Mouse (Mus musculus) liver, embryonic 13.5 days (tissue): ENCODE data around the gene Asphd1. TPM values are rescaled to one million over a fixed set of nuclear protein-coding genes. Genes with fewer than 3 reads are reported as not detected.

Source experiments
- ATAC-seq: fragments of 200-750 bp; cut with Nextera tagmentation; 2 replicates; pipeline ENCODE4 v1.8.0; 2017; ENCODE audit warnings: low read depth, mild to moderate bottlenecking, moderate number of reproducible peaks, moderate library complexity
- DNase-seq: peaks from one replicate; pipeline ENCODE4 v3.0.0; 2022
- H3K27ac ChIP-seq: fragments of 300-500 bp; sonication (generic); 2 replicates; pipeline ENCODE4 v1.5.1; 2015; ENCODE audit warnings: moderate library complexity, mild to moderate bottlenecking, inconsistent platforms
- H3K27me3 ChIP-seq: fragments of 300-500 bp; sonication (generic); 2 replicates; pipeline ENCODE4 v1.6.1; 2015; ENCODE audit warnings: mild to moderate bottlenecking, inconsistent platforms
- H3K36me3 ChIP-seq: fragments of 300-500 bp; sonication (generic); 2 replicates; pipeline ENCODE4 v1.6.1; 2015; ENCODE audit warnings: mild to moderate bottlenecking, inconsistent platforms
- H3K4me1 ChIP-seq: fragments of 300-500 bp; sonication (generic); replicated peaks from 2 replicates; pipeline ENCODE4 v1.6.1; 2015; ENCODE audit warnings: inconsistent platforms
- H3K4me2 ChIP-seq: fragments of 300-500 bp; sonication (generic); 2 replicates; pipeline ENCODE4 v1.6.1; 2015; ENCODE audit warnings: inconsistent platforms, mild to moderate bottlenecking, moderate library complexity
- H3K4me3 ChIP-seq: fragments of 300-500 bp; sonication (generic); replicated peaks from 2 replicates; pipeline ENCODE4 v1.5.1; 2015; ENCODE audit warnings: mild to moderate bottlenecking, inconsistent platforms
- H3K9ac ChIP-seq: fragments of 300-500 bp; sonication (generic); 2 replicates; pipeline ENCODE4 v1.6.1; 2015; ENCODE audit warnings: mild to moderate bottlenecking, inconsistent platforms
- H3K9me3 ChIP-seq: fragments of 300-500 bp; sonication (generic); replicated peaks from 2 replicates; pipeline ENCODE4 v1.6.1; 2016; ENCODE audit warnings: inconsistent platforms
- WGBS: fragments of 180-500 bp; shearing (Covaris S2); methylation state at CpG from one replicate; pipeline ENCODE4 v1.1.7; 2015; ENCODE audit not compliant: insufficient replicate concordance; 5-methylcytosine and 5-hydroxymethylcytosine counted together
- polyA plus RNA-seq: library from polyadenylated mRNA; unstranded; fragments of >200 nt; fragmentation: Nextera tagmentation; extraction: Ambion mirVana; gene quantifications from 2 replicates; pipeline ENCODE4 v1.2.1, GENCODE M21; 2015

Gene Asphd1
- polyA plus RNA-seq, result not detected in 2 replicates

DNA sequence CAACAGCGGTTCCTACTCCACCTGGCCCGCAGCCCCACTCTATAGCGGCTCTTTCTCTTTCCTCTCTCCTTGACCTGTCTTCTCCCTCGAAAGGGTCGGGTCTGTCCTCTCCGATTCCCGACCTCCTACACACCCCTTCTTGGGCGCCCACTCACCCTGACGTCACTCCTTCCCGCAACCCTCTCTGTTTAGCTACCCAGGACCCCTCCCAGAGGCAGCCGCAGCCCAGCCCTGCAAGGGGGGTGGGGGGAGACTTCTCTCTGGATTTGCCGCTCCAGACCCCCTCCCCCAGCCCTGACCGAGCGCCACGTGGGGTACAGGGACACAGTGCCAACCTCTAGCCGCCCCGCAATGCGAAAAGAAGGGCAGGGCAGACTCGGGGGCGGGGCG lies at the start of gene Asphd1:
TSS of gene Asphd1 (minus strand) at position 180 of the 390 bp plus-strand sequence.
- Histone ChIP-seq H3K36me3 (peaks cover 11% of the 10 kb centered on the region; the same call in 1 of the 2 replicates), H3K4me2 (peak within 1 kb of the TSS; percentile 83), H3K9me3 (no peaks in the 10 kb centered on the region), H3K27me3 (peaks cover 55% of the 10 kb centered on the region), H3K4me1 (peaks cover 20% of the 10 kb centered on the region), H3K9ac (peak within 1 kb of the TSS; percentile 41; the same call in 1 of the 2 replicates), H3K27ac (no peak within 1 kb of the TSS), H3K4me3 (peak within 1 kb of the TSS; percentile 49)
- WGBS, result 3% methylated on average over 21 of the region's 21 CpGs
- DNase-seq (no peak), ATAC-seq (0 out of 2 replicates have a peak, but pooled peaks have one; percentile 6)

DNA sequence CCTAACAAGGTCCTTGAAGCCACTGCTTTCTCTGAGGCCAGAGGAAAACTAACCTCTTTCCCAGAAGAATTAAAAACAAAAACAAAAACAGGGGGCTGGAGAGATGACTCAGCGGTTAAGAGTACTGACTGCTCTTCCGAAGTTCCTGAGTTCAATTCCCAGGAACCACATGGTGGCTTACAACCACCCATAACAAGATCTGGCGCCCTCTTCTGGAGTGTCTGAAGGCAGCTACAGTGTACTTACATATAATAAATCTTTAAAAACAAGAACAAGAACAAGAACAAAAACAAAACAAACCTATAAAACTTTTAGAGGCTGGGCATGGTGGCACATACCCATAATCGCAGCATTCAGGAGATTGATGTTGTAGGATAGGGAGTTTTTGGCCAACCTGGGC lies 47.1 kb upstream of the Asphd1 start:
- 64% methylated on average over 4 of the region's 4 CpGs for WGBS

DNA sequence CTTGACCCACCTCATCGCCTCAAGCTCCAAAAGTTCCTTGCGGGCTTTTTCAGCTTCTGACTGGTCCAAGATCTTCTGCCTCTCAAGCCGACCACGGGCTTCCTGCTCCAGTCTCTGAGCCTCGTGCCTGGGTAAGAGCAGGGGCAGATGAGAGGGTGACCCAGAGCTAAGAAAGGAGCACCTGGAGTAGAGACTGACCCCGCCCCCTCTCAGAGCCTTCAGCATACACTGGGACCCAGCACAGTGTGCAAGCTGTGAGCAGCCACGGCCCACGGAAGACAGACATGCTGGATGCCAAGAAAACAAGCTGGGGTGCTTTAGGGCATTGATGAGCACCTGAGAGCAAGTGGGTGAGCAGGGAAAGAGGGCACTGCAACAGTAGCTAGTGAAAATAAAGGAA lies 39.4 kb upstream of the Asphd1 start:
- no peak for ATAC-seq
- no peak overlapping the region for H3K27ac ChIP-seq
- no peak overlapping the region for H3K9ac ChIP-seq
- WGBS, result 57% methylated on average over 8 of the region's 8 CpGs
- H3K4me1 ChIP-seq, result no peaks in the 10 kb centered on the region
- no peaks in the 10 kb centered on the region for H3K27me3 ChIP-seq
- no peak for DNase-seq
- no peak overlapping the region for H3K4me2 ChIP-seq
- no peaks in the 10 kb centered on the region for H3K36me3 ChIP-seq
- no peak overlapping the region for H3K4me3 ChIP-seq
- H3K9me3 ChIP-seq, result no peaks in the 10 kb centered on the region

More for the DNA sequence above, 47.1 kb upstream of the Asphd1 start:
- no peak overlapping the region for H3K9ac ChIP-seq
- DNase-seq (no peak), ATAC-seq (no peak)
- H3K9me3 ChIP-seq, result no peaks in the 10 kb centered on the region
- no peak overlapping the region for H3K4me2 ChIP-seq
- no peak overlapping the region for H3K27ac ChIP-seq
- no peaks in the 10 kb centered on the region for H3K4me1 ChIP-seq
- H3K27me3 ChIP-seq, result no peaks in the 10 kb centered on the region
- peaks cover 9% of the 10 kb centered on the region; the same call in 1 of the 2 replicates for H3K36me3 ChIP-seq
- no peak overlapping the region for H3K4me3 ChIP-seq

DNA sequence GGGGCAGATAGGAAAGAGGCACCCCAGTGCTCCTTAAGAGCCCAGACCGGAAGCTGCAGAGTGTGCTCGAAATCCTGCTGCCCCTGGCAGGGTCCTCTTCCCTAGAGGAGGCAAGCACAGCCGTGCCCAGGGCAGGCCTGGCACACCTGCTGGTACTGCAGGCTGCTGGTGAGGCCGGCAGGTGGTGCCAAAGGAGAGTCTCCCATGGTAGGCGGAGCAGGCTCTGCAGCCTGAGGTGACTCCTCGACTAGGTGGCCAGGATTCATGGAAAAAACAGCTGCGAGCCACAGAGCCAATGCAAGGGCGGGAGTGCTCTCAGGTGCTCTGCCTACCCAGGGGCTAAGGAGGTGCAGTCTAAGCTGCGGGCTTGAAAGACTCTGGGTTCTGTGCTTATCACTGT lies 36.9 kb upstream of the Asphd1 start:
- 45% methylated on average over 9 of the region's 9 CpGs for WGBS
- no peaks in the 10 kb centered on the region for H3K9me3 ChIP-seq
- ATAC-seq (no peak), DNase-seq (no peak)
- no peaks in the 10 kb centered on the region for H3K27me3 ChIP-seq
- peaks cover 11% of the 10 kb centered on the region for H3K4me1 ChIP-seq
- 0 out of 2 replicates have a peak, but pooled peaks cover 3% of the 10 kb centered on the region for H3K36me3 ChIP-seq
- H3K4me3 ChIP-seq, result no peak overlapping the region
- H3K4me2 ChIP-seq, result no peak overlapping the region
- no peak overlapping the region for H3K9ac ChIP-seq
- H3K27ac ChIP-seq, result no peak overlapping the region

DNA sequence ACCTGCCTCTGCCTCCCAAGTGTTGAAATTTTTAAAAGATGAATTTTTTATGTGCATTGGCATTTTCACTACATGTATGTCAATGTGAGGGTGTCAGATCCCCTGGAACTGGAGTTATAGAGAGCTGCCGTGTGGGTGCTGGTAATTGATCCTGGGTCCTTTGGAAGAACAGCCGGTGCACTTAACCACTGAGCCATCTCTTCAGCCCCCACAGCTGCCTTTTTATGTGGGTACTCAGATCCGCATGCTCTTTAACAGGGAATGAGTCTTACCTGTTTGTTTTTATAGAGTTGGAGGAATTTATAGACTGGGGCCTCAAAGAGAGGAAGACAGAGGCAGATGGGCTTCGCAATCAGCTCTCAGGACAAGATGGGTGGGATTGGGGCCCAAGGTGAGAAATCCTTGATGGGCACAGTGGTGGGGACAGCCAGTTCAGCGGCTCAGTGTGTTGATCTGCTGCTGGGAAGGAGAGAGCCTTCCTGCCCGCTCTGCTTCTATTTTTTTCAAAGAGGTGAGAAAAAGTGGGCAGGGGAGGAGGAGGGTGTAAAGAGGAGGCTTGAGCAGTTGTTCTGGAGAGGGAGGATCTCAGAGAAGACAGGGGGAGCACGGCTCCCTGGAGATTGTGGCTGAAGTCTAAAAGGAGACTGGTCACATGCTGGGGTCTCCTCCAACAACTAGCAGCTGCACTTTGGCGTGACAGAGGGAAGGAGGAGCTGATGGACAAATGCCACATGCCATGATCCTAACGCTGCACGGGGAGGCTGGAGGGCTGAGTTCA lies 35.5 kb upstream of the Asphd1 start:
- Histone ChIP-seq H3K4me2 (no peak overlapping the region), H3K4me3 (no peak overlapping the region), H3K9ac (no peak overlapping the region), H3K9me3 (no peaks in the 10 kb centered on the region), H3K36me3 (peaks cover 16% of the 10 kb centered on the region), H3K4me1 (peaks cover 17% of the 10 kb centered on the region), H3K27me3 (no peaks in the 10 kb centered on the region), H3K27ac (no peak overlapping the region)
- WGBS, result 56% methylated on average over 10 of the region's 10 CpGs
- DNase-seq (no peak), ATAC-seq (no peak)

DNA sequence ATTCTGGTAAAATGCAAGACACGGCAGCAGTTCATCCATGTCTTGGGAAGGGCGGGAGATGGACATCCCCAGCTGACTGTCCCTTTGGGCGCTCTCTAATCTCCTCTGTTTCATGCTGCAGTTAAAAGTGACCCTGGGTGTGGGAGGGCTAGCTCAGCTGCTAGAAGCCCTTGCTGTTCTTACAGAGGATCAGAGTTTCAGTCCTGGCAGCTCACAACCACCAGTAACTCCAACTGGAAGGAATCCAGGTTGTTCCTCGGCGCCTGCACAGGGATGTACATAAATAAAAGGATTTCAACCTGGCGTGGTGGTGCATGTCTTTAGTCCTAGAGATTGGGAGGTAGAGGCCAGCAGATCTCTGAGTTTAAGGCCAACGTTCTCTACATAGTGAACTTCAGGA lies 33.7 kb upstream of the Asphd1 start:
- H3K4me2 ChIP-seq, result no peak overlapping the region
- H3K27me3 ChIP-seq, result no peaks in the 10 kb centered on the region
- 71% methylated on average over 7 of the region's 7 CpGs for WGBS
- no peak overlapping the region for H3K4me3 ChIP-seq
- peaks cover 33% of the 10 kb centered on the region for H3K36me3 ChIP-seq
- no peaks in the 10 kb centered on the region for H3K9me3 ChIP-seq
- H3K27ac ChIP-seq, result no peak overlapping the region
- peaks cover 31% of the 10 kb centered on the region for H3K4me1 ChIP-seq
- no peak overlapping the region for H3K9ac ChIP-seq
- ATAC-seq (no peak), DNase-seq (no peak)

DNA sequence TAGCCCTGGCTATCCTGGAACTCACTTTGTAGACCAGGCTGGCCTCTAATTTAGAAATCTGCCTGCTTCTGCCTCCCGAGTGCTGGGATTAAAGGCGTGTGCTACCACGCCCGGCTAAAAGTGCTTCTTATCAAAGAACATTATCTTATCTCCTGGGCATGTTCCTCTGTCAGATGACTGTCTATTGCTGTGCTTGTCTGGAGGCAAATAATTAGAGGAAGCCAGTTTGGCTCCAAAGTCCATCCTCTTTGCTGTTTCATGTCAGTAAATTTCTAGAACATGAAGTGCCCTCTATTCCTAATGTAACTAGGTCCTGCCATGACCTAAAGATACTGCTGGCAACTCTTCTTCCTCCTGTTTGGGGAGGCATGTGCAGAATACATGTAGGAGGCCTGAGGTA lies 32.7 kb upstream of the Asphd1 start:
- no peak overlapping the region for H3K27ac ChIP-seq
- H3K27me3 ChIP-seq, result no peaks in the 10 kb centered on the region
- 47% methylated on average over 4 of the region's 4 CpGs for WGBS
- peaks cover 41% of the 10 kb centered on the region for H3K4me1 ChIP-seq
- peaks cover 38% of the 10 kb centered on the region for H3K36me3 ChIP-seq
- no peak overlapping the region for H3K4me3 ChIP-seq
- DNase-seq (no peak), ATAC-seq (no peak)
- no peak overlapping the region for H3K4me2 ChIP-seq
- no peaks in the 10 kb centered on the region for H3K9me3 ChIP-seq
- H3K9ac ChIP-seq, result no peak overlapping the region

DNA sequence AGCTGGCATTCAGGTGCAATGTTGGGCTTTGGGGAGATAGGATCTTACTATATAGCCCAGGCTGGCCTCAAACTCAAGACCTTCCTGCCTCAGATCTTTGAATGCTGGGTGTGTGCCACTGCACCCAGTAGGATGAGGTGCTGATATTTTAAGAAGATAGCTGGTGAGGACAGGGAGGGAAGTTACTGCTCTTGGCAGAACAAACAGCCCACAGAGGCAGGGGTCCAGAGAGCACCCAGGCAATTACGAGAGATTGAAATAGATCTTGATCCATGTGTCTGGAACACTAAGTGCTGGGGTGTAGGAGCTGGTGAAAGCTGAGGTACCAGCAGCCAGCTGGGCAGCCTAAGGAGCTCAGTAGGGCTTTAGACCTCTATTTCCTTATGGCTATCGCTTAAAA lies 32.2 kb upstream of the Asphd1 start:
- Histone ChIP-seq H3K9ac (no peak overlapping the region), H3K9me3 (no peaks in the 10 kb centered on the region)

DNA sequence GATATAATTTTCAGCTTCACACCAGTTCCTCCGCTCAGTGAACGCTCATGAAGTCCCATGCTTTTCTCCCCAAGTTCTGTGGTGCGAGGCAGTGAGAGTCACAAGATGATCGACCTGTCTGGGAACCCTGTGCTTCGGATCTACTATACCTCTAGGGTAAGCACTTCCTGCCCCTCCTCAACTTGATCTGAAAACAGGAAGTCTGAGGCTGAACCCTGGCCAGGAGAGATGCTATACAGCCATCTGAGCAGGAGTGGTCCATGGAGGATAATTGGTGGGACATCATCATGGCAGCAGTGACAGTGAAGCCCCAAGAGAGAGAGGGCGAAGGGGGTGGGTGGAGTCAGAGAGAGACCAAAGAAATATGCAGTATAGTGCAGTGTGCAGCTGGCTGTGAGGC lies 29.5 kb upstream of the Asphd1 start:
- DNase-seq, result no peak
- H3K9ac ChIP-seq, result no peak overlapping the region
- H3K9me3 ChIP-seq, result no peaks in the 10 kb centered on the region
- no peaks in the 10 kb centered on the region for H3K27me3 ChIP-seq
- ATAC-seq, result no peak
- H3K4me2 ChIP-seq, result no peak overlapping the region
- peaks cover 38% of the 10 kb centered on the region for H3K36me3 ChIP-seq
- H3K4me3 ChIP-seq, result no peak overlapping the region
- H3K4me1 ChIP-seq, result peaks cover 52% of the 10 kb centered on the region
- H3K27ac ChIP-seq, result no peak overlapping the region
- WGBS, result 76% methylated on average over 6 of the region's 6 CpGs

More for the DNA sequence above, 32.2 kb upstream of the Asphd1 start:
- Histone ChIP-seq H3K36me3 (peaks cover 38% of the 10 kb centered on the region), H3K4me3 (no peak overlapping the region), H3K27ac (no peak overlapping the region), H3K4me1 (peaks cover 44% of the 10 kb centered on the region), H3K4me2 (no peak overlapping the region), H3K27me3 (no peaks in the 10 kb centered on the region)
- DNase-seq (no peak), ATAC-seq (no peak)
- 77% methylated on average over 2 of the region's 2 CpGs for WGBS

DNA sequence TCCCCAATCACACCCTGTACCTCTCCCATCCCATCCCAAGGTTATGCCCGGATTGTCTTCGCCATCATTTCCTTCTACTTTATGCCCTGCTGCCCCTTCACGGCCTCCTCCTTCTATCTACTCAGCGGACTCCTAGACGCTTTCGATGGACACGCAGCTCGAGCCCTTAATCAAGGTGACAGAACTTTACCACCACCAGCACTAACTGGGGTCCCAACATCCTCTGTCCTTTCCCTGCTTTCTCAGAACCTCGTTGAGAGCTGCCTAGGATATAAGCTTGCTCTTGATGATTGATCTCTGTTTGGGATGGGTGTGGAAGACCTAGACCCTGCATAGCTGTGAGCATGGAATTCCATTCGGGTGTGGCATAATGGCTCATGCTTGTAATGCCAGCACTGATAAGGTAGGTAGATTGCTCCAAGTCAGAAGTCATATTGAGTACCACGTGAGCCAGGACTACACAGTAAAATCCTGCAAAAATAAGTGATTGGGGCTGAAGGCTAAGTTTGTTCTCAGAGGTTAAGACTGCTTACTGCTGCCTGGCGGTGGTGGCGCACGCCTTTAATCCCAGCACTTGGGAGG lies 27.6 kb upstream of the Asphd1 start:
- ATAC-seq, result no peak

DNA sequence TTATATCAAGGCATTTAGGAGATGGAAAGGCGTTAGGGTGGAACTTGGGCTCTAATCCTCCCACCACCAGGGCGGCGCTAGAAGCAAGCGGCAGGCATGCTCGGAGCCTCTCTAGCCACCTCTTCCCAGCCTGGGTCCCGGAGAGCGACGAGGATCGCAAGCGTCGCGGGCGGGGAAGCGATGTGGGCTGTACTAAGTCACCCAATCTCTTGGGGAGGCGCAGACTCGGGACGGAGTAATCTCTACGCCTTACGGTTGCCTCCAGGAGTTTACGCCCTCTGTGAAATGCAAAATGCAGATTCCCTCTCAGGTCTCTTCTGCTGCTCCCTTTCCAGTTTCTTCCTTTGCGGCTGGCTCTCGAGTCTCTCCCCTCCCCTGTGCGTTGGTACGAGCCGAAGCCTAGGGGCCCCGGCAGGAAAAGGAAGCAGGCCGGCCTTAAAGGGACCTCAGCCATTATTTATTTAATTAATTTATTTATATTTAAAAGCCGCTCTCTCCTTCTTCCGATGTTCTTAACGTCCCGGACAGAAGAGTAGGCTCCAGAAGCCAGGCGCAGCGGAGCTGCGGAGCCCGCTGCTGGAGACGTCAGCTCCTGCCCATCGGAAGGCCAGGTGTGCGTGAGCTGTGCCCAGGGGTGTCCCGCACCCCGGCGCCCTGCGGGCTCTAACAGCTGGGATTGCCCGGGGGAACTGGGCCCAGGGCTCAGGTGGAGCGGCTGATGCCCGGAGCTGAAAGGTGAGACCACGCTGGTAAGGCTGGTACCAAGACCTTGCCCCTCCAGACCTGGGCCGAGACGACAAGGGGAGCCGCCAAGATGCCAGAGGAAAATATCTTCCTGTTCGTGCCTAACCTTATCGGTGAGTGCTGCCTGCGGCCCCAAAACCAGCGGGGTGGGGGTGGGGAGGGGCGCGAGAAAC lies 26.8 kb upstream of the Asphd1 start, which contains the start of gene Cdiptos:
TSS of gene Cdiptos (minus strand) at position 149 of the 917 bp plus-strand sequence.
- ATAC-seq (peak; percentile 92), DNase-seq (peak; percentile 91)
- peak within 1 kb of the TSS; percentile 91 for H3K27ac ChIP-seq
- peaks cover 40% of the 10 kb centered on the region for H3K4me1 ChIP-seq
- under 1% methylated on average over 55 of the region's 55 CpGs for WGBS
- H3K4me3 ChIP-seq, result peak within 1 kb of the TSS; percentile 87
- peak within 1 kb of the TSS; percentile 81 for H3K4me2 ChIP-seq
- H3K36me3 ChIP-seq, result peaks cover 34% of the 10 kb centered on the region
- H3K9me3 ChIP-seq, result no peaks in the 10 kb centered on the region
- no peaks in the 10 kb centered on the region for H3K27me3 ChIP-seq
- peak within 1 kb of the TSS; percentile 94 for H3K9ac ChIP-seq

More for the DNA sequence above, 27.6 kb upstream of the Asphd1 start:
- Histone ChIP-seq H3K36me3 (peaks cover 38% of the 10 kb centered on the region), H3K27ac (peak overlapping the region; percentile 91), H3K9me3 (no peaks in the 10 kb centered on the region), H3K4me2 (peak overlapping the region; percentile 81), H3K4me1 (peaks cover 48% of the 10 kb centered on the region), H3K9ac (peak overlapping the region; percentile 94), H3K27me3 (no peaks in the 10 kb centered on the region), H3K4me3 (peak overlapping the region; percentile 87)
- peak; percentile 24 for DNase-seq
- WGBS, result 22% methylated on average over 14 of the region's 14 CpGs
